Mouse (Mus musculus) kidney, postnatal 4 days (tissue): Measurements from ENCODE around the gene Cemip.

Experiments used
- DNase-seq, 2 experiments: peaks; one replicate each; pipeline ENCODE4 v3.0.0; 2021; ENCODE audit warnings: mixed read lengths in 2 of 2

Cemip gene

GRCm38 (mm10) chr7:84090793-84091192 is 4.5 kb upstream of the Cemip start:
- no peak for DNase-seq

GRCm38 (mm10) chr7:84089777-84090176 is 3.5 kb upstream of the Cemip start:
- no peak for DNase-seq

GRCm38 (mm10) chr7:84088971-84089370 is 2.7 kb upstream of the Cemip start:
- DNase-seq: peak; percentile 88 to 90

GRCm38 (mm10) chr7:84088191-84088590 is 1.9 kb upstream of the Cemip start:
- DNase-seq: no peak

- DNase-seq: peak; percentile 90 to 91
These were observed 1.0 kb downstream of the Cemip start for GRCm38 (mm10) chr7:84085049-84085945.

- DNase-seq: peak in 1 of 2 experiments; percentile 23
These were observed 8.9 kb downstream of the Cemip start for GRCm38 (mm10) chr7:84077257-84078013.

GRCm38 (mm10) chr7:84074266-84074665 is 12.0 kb downstream of the Cemip start:
- no peak for DNase-seq

- no peak for DNase-seq
These were observed 12.4 kb downstream of the Cemip start for GRCm38 (mm10) chr7:84073856-84074255.

- no peak for DNase-seq
These were observed 17.4 kb downstream of the Cemip start for GRCm38 (mm10) chr7:84068931-84069330.

GRCm38 (mm10) chr7:84059799-84060198 is 26.5 kb downstream of the Cemip start:
- no peak for DNase-seq

- peak; percentile 58 to 74 for DNase-seq
These were observed 30.2 kb downstream of the Cemip start for GRCm38 (mm10) chr7:84055961-84056629.

GRCm38 (mm10) chr7:84053856-84054255 is 32.4 kb downstream of the Cemip start:
- DNase-seq: no peak

GRCm38 (mm10) chr7:84051423-84051822 is 34.9 kb downstream of the Cemip start:
- no peak for DNase-seq

GRCm38 (mm10) chr7:84045546-84045945 is 40.8 kb downstream of the Cemip start:
- no peak for DNase-seq

GRCm38 (mm10) chr7:84044581-84045290 is 41.6 kb downstream of the Cemip start:
- DNase-seq: no peak

GRCm38 (mm10) chr7:84042726-84043125 is 43.6 kb downstream of the Cemip start:
- DNase-seq: peak in 1 of 2 experiments; percentile 20

- peak; percentile 17 to 25 for DNase-seq
These were observed 46.3 kb downstream of the Cemip start for GRCm38 (mm10) chr7:84039856-84040522.

GRCm38 (mm10) chr7:84038642-84039041 is 47.7 kb downstream of the Cemip start:
- no peak for DNase-seq

GRCm38 (mm10) chr7:84032831-84033230 is 53.5 kb downstream of the Cemip start:
- no peak for DNase-seq

- DNase-seq: peak; percentile 18 to 43
These were observed 57.1 kb downstream of the Cemip start for GRCm38 (mm10) chr7:84029120-84029771.

- peak in 1 of 2 experiments; percentile 22 for DNase-seq
These were observed 57.9 kb downstream of the Cemip start for GRCm38 (mm10) chr7:84028368-84028767.
